Mouse (Mus musculus) mature B cell (primary cell): ENCODE results near the gene Plekhg6.

Source experiments
- in situ Hi-C: fragments of 300-500 bp; cut with MboI; formaldehyde crosslinking; loops from 2 replicates; pipeline ENCODE4 v1.14.3; 2019

Gene Plekhg6

GRCm38 (mm10) chr6:125380372-125381360 lies at the start of gene Plekhg6:
Gene Plekhg6, minus strand, starts transcription at chr6:125380793.
- in situ Hi-C loops: no loop called here

- in situ Hi-C loops: loop anchor here (5.0 kb wide), 1 partner anchor 63 kb away; the partner anchor contains the start of gene Cd9
Measured at GRCm38 (mm10) chr6:125429741-125430140, 49.1 kb upstream of the Plekhg6 start.

GRCm38 (mm10) chr6:125426383-125427360 lies 46.1 kb upstream of the Plekhg6 start:
- in situ Hi-C loops: loop anchor here (5.0 kb wide), 1 partner anchor 66 kb away; the partner anchor contains the start of gene Cd9

GRCm38 (mm10) chr6:125425205-125426090 lies 44.9 kb upstream of the Plekhg6 start:
- in situ Hi-C loops: loop anchor here (5.0 kb wide), 1 partner anchor 67 kb away; the partner anchor contains the start of gene Cd9

GRCm38 (mm10) chr6:125424156-125424555 lies 43.6 kb upstream of the Plekhg6 start:
- in situ Hi-C loops: loop anchor here (5.0 kb wide), 1 partner anchor 178 kb away; no protein-coding TSS in a partner anchor

- in situ Hi-C loops: loop anchor here (5.0 kb wide), 1 partner anchor 179 kb away; no protein-coding TSS in a partner anchor
Measured at GRCm38 (mm10) chr6:125423507-125423906, 42.9 kb upstream of the Plekhg6 start.

- in situ Hi-C loops: loop anchor here (5.0 kb wide), 1 partner anchor 179 kb away; no protein-coding TSS in a partner anchor
Measured at GRCm38 (mm10) chr6:125423099-125423498, 42.5 kb upstream of the Plekhg6 start.

- in situ Hi-C loops: loop anchor here (5.0 kb wide), 1 partner anchor 180 kb away; no protein-coding TSS in a partner anchor
Measured at GRCm38 (mm10) chr6:125422051-125422822, 41.6 kb upstream of the Plekhg6 start.

GRCm38 (mm10) chr6:125420458-125421063 lies 40.0 kb upstream of the Plekhg6 start:
- in situ Hi-C loops: loop anchor here (5.0 kb wide), 1 partner anchor 182 kb away; no protein-coding TSS in a partner anchor

GRCm38 (mm10) chr6:125418744-125419143 lies 38.2 kb upstream of the Plekhg6 start:
- in situ Hi-C loops: no loop called here

GRCm38 (mm10) chr6:125413326-125413725 lies 32.7 kb upstream of the Plekhg6 start:
- in situ Hi-C loops: no loop called here

- in situ Hi-C loops: no loop called here
Measured at GRCm38 (mm10) chr6:125411661-125412060, 31.1 kb upstream of the Plekhg6 start.

- in situ Hi-C loops: no loop called here
Measured at GRCm38 (mm10) chr6:125410995-125411547, 30.5 kb upstream of the Plekhg6 start.

- in situ Hi-C loops: no loop called here
Measured at GRCm38 (mm10) chr6:125410551-125410950, 30.0 kb upstream of the Plekhg6 start.

GRCm38 (mm10) chr6:125407657-125408056 lies 27.1 kb upstream of the Plekhg6 start:
- in situ Hi-C loops: no loop called here

- in situ Hi-C loops: no loop called here
Measured at GRCm38 (mm10) chr6:125407224-125407623, 26.6 kb upstream of the Plekhg6 start.

- in situ Hi-C loops: no loop called here
Measured at GRCm38 (mm10) chr6:125405461-125406382, 25.1 kb upstream of the Plekhg6 start.

GRCm38 (mm10) chr6:125389853-125390252 lies 9.3 kb upstream of the Plekhg6 start:
- in situ Hi-C loops: no loop called here
